Mouse (Mus musculus) limb, embryonic 11.5 days (tissue): ENCODE results near the gene Srl. TPM values are rescaled to one million over a fixed set of nuclear protein-coding genes. Genes with fewer than 3 reads are reported as not detected.

ENCODE experiments used
- ATAC-seq: fragments of 200-750 bp; cut with Nextera tagmentation; 2 replicates; pipeline ENCODE4 v1.8.0; 2017; ENCODE audit warnings: low read depth; ENCODE audit not compliant: insufficient number of reproducible peaks, low FRiP score, low TSS enrichment
- DNase-seq: peaks from one replicate; pipeline ENCODE4 v3.0.0-alpha.2; 2015; ENCODE audit warnings: low spot score
- H3K27ac ChIP-seq: fragments of 300-500 bp; sonication (generic); replicated peaks from 2 replicates; pipeline ENCODE4 v1.5.1; 2014; ENCODE audit warnings: low read depth, mild to moderate bottlenecking, low read length
- H3K27me3 ChIP-seq: fragments of 300-500 bp; sonication (generic); 2 replicates; pipeline ENCODE4 v1.6.1; 2014; ENCODE audit warnings: mild to moderate bottlenecking, low read length, mixed read lengths; ENCODE audit not compliant: control insufficient read depth, insufficient read depth
- H3K36me3 ChIP-seq: fragments of 300-500 bp; sonication (generic); 2 replicates; pipeline ENCODE4 v1.6.1; 2014; ENCODE audit warnings: mild to moderate bottlenecking, low read length, moderate library complexity, mixed read lengths; ENCODE audit not compliant: control insufficient read depth, insufficient read depth
- H3K4me1 ChIP-seq: fragments of 300-500 bp; sonication (generic); 2 replicates; pipeline ENCODE4 v1.6.1; 2014; ENCODE audit warnings: low read length, mixed read lengths; ENCODE audit not compliant: control insufficient read depth, insufficient read depth
- H3K4me2 ChIP-seq: fragments of 300-500 bp; sonication (generic); 2 replicates; pipeline ENCODE4 v1.6.1; 2014; ENCODE audit warnings: low read depth, mild to moderate bottlenecking, moderate library complexity; ENCODE audit not compliant: severe bottlenecking
- H3K4me3 ChIP-seq: fragments of 300-500 bp; sonication (generic); 2 replicates; pipeline ENCODE4 v1.5.1; 2014; ENCODE audit warnings: low read depth, low read length
- H3K9ac ChIP-seq: fragments of 300-500 bp; sonication (generic); 2 replicates; pipeline ENCODE4 v1.6.1; 2014; ENCODE audit warnings: mild to moderate bottlenecking, low read length
- H3K9me3 ChIP-seq: fragments of 300-500 bp; sonication (generic); 2 replicates; pipeline ENCODE4 v1.6.1; 2016; ENCODE audit warnings: low read length; ENCODE audit not compliant: control insufficient read depth
- WGBS: fragments of 180-500 bp; shearing (Covaris S2); extraction: QIAGEN DNeasy Blood & Tissue Kit; methylation state at CpG from one replicate; pipeline ENCODE4 v1.1.7; 2014; 5-methylcytosine and 5-hydroxymethylcytosine counted together
- polyA plus RNA-seq: library from polyadenylated mRNA; unstranded; fragments of >200 nt; fragmentation: Nextera tagmentation; extraction: Ambion mirVana; gene quantifications from 2 replicates; pipeline ENCODE4 v1.2.1, GENCODE M21; 2014

The Srl gene
- 29.7 and 31.8 TPM in 2 replicates for polyA plus RNA-seq

DNA sequence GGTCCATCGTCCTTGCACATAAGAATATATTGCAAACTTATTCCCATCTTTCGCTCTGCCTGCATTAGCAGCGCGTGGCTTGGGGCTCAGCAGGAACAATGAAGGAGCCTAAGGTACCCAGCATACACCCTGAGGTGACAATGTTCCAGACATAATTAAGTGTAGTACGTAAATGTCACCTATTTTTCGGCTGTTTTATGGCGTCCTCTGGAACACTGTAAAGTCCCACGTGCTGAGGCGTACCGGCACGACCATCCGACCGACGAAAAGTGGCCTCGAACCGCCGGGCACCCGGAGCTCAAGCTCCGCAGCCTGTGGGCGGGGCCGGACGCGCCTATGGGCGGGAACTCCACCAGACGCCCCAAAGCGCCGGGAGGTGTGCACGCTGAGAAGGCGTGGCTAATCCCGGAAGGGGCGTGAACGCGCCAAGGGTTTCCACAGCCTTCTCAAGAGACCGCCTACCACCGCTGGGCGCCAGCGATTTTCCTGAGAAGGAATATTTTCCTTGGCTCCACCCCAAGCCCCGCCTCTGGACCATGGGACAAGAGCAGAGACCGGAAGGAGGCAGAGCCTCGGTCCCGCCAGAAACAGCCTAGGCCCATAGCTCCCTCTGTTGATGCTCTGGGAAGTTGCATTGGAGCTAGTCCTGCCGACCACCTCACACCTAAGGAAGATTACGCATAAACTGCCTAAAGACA is at the start of gene Srl:
Srl (minus strand) TSS at position 316 of the 698 bp plus-strand sequence.
- peaks cover 6% of the 10 kb centered on the region; the same call in 1 of the 2 replicates for H3K36me3 ChIP-seq
- H3K4me3 ChIP-seq: peak within 1 kb of the TSS; percentile 45
- H3K4me2 ChIP-seq: peak within 1 kb of the TSS; percentile 40
- DNase-seq: peak; percentile 99
- peak; percentile 99 for ATAC-seq
- no peaks in the 10 kb centered on the region for H3K4me1 ChIP-seq
- no peaks in the 10 kb centered on the region for H3K27me3 ChIP-seq
- no peak within 1 kb of the TSS for H3K27ac ChIP-seq
- H3K9ac ChIP-seq: peak within 1 kb of the TSS; percentile 48
- under 1% methylated on average over 43 of the region's 43 CpGs for WGBS
- no peaks in the 10 kb centered on the region for H3K9me3 ChIP-seq

DNA sequence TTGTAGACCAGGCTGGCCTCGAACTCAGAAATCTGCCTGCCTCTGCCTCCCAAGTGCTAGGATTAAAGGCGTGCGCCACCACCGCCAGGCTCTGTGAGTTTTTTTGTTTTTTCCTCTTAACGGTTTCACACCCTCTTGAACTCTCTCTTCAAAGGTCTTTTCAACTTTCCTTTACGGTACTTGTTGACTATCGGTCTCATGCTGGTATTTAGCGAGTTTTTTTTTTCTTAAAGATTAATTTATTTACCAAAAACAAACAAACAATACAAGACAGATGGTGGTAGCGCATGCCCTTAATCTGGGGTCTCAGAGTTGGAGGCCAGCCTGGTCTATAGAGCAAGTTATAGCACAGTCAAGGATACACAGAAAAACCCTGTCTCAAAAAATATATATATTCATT is 48.6 kb upstream of the Srl start:
- WGBS: 96% methylated on average over 9 of the region's 9 CpGs
- no peaks in the 10 kb centered on the region for H3K36me3 ChIP-seq
- DNase-seq: no peak
- peaks cover 18% of the 10 kb centered on the region for H3K4me1 ChIP-seq
- H3K27me3 ChIP-seq: no peaks in the 10 kb centered on the region
- H3K9me3 ChIP-seq: no peaks in the 10 kb centered on the region
- no peak overlapping the region for H3K4me3 ChIP-seq
- H3K27ac ChIP-seq: no peak overlapping the region
- H3K9ac ChIP-seq: no peak overlapping the region
- no peak overlapping the region for H3K4me2 ChIP-seq
- ATAC-seq: no peak

DNA sequence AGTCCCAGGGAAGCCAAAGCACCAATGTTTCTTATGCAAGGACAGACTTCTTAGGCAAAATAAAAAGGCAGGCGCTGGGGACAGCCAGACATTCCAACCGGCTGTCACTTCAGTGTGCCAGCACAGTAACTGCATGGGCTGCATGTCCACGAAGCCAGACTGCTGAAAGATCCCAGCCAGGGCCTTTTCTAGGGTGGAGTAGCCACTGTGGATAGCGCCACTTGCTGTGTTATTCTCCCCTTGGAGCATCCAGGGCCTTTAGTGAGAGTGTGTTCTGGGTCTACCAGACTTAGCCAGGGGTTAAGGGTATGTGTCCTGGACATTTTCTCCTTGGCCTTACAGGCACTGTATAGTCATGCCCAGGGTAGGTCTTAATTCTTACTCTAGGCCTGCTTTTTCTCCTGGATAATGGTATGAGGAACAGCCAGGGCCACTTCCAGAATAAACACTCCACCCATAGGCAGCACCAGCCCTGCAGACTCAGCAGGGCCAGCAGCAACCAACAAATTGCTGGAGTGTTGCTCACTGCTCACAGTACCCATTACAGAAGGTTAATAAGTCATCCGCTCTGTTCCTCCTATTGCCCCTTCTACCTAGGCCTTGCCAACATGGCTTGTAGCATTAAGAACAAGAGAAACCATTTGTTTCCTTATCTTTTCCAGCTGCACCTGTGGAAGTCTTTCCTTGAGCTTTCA is 46.0 kb upstream of the Srl start:
- Histone ChIP-seq H3K36me3 (no peaks in the 10 kb centered on the region), H3K27ac (peak overlapping the region; percentile 81; the same call in 1 of the 2 replicates), H3K27me3 (no peaks in the 10 kb centered on the region), H3K9ac (no peak overlapping the region), H3K4me1 (peaks cover 6% of the 10 kb centered on the region; the same call in 1 of the 2 replicates), H3K4me2 (no peak overlapping the region; the same call in 1 of the 2 replicates), H3K9me3 (no peaks in the 10 kb centered on the region), H3K4me3 (no peak overlapping the region)
- no peak for DNase-seq
- WGBS: 58% methylated on average over 5 of the region's 5 CpGs
- no peak for ATAC-seq

DNA sequence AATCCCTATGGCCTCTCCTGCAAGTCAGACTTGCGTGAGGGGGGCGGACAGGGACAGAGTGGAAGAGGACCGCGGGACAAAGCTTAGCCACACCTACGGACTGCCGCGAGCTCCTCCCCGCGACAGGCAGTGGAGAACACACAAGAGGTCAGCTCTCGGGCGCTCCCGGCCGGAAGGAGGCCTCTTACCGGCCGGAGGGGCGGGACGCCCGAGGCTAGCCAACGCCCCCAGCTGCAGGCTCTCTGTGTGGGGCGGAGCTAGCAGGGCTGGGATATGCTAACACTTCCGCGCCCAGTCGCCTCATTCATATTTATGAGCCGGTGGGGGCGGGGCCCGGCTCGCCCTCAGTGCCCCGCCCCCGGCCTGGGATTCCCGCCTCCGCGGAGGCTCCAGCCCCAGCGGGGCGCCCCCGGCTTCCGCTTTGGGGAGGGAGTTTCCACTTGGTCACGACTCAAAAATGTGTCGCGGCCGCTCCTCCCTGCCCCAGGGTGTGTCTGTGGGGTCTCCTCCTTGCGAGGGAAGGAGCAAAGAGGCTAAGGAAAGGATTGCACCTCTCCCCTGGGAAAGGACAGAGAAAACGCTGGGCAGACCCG is 45.0 kb upstream of the Srl start:
- H3K27me3 ChIP-seq: no peaks in the 10 kb centered on the region

GRCm38 (mm10) chr16:4585642-4586530 is 44.3 kb upstream of the Srl start:
- Histone ChIP-seq H3K36me3 (no peaks in the 10 kb centered on the region), H3K27ac (peak overlapping the region; percentile 77), H3K27me3 (no peaks in the 10 kb centered on the region), H3K4me2 (peak overlapping the region; percentile 62), H3K9me3 (no peaks in the 10 kb centered on the region), H3K4me3 (peak overlapping the region; percentile 36), H3K9ac (peak overlapping the region; percentile 61), H3K4me1 (0 out of 2 replicates have a peak, but pooled peaks cover 3% of the 10 kb centered on the region)
- DNase-seq (peak; percentile 29), ATAC-seq (peak; percentile 25)
- 7% methylated on average over 14 of the region's 14 CpGs for WGBS

More for the DNA sequence above, 45.0 kb upstream of the Srl start:
- Histone ChIP-seq H3K4me1 (0 out of 2 replicates have a peak, but pooled peaks cover 3% of the 10 kb centered on the region), H3K36me3 (no peaks in the 10 kb centered on the region), H3K4me2 (peak overlapping the region; percentile 62), H3K9ac (peak overlapping the region; percentile 61), H3K9me3 (no peaks in the 10 kb centered on the region), H3K4me3 (peak overlapping the region; percentile 36), H3K27ac (peak overlapping the region; percentile 81)
- ATAC-seq: peak; percentile 99
- peak; percentile 96 for DNase-seq
- WGBS: under 1% methylated on average over 43 of the region's 43 CpGs

DNA sequence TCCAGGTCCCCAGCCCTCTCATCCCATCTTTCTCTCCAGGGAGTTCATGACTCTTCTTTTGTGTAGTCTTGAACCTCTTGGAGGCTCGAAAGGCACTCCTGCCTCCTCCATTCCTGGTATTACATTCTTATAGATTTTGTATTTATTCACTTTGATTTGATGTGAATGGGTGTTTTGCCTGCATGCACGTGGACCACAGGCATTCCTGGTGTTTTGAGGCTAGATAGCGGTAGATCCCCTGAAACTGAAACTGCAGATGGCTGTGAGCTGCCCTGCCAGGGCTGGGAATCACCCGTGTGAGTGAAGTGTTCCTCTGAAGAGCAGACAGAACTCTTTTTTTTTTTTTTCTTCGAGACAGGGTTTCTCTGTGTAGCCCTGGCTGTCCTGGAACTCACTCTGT is 42.8 kb upstream of the Srl start:
- Histone ChIP-seq H3K4me1 (0 out of 2 replicates have a peak, but pooled peaks cover 3% of the 10 kb centered on the region), H3K9ac (no peak overlapping the region), H3K27me3 (no peaks in the 10 kb centered on the region), H3K4me2 (no peak overlapping the region), H3K9me3 (no peaks in the 10 kb centered on the region), H3K4me3 (no peak overlapping the region), H3K36me3 (no peaks in the 10 kb centered on the region), H3K27ac (no peak overlapping the region)
- ATAC-seq: no peak
- 86% methylated on average over 5 of the region's 5 CpGs for WGBS
- DNase-seq: no peak

DNA sequence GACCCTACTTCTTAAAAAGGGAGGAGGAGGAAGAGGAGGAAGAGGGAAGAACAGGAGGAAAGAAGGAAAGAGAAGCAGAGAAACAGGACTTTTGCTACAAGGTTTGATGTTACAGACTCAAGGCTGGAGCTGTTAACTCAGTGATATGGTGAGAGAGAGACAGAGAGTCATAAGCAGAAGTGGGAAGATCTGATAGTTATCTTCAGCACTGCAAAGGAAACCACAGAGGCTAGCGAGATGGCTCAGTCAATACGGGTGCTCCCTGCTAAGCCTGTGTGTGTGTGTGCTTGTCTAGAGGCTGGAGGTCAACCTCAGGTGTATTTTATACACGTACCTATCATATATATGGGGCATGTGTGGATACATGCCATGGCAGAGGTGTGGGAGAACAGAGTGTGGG is 42.2 kb upstream of the Srl start:
- no peaks in the 10 kb centered on the region for H3K27me3 ChIP-seq
- no peaks in the 10 kb centered on the region for H3K36me3 ChIP-seq
- WGBS: 80% methylated on average over 3 of the region's 3 CpGs
- H3K9me3 ChIP-seq: no peaks in the 10 kb centered on the region
- H3K4me1 ChIP-seq: 0 out of 2 replicates have a peak, but pooled peaks cover 3% of the 10 kb centered on the region
- H3K9ac ChIP-seq: no peak overlapping the region
- DNase-seq (no peak), ATAC-seq (no peak)
- H3K4me2 ChIP-seq: no peak overlapping the region
- no peak overlapping the region for H3K4me3 ChIP-seq
- H3K27ac ChIP-seq: no peak overlapping the region
